Mouse (Mus musculus) liver, embryonic 15.5 days (tissue): ENCODE results near the gene Insr. TPM values are rescaled to one million over a fixed set of nuclear protein-coding genes. Genes with fewer than 3 reads are reported as not detected.

Experiments used
- ATAC-seq: fragments of 200-750 bp; cut with Nextera tagmentation; 2 replicates; pipeline ENCODE4 v1.8.0; 2017; ENCODE audit warnings: moderate number of reproducible peaks, mild to moderate bottlenecking, moderate library complexity; ENCODE audit not compliant: insufficient read depth
- H3K27ac ChIP-seq: fragments of 300-500 bp; sonication (generic); replicated peaks from 2 replicates; pipeline ENCODE4 v1.5.1; 2015; ENCODE audit warnings: mild to moderate bottlenecking, inconsistent platforms
- H3K27me3 ChIP-seq: fragments of 300-500 bp; sonication (generic); 2 replicates; pipeline ENCODE4 v1.6.1; 2015; ENCODE audit warnings: mild to moderate bottlenecking, inconsistent platforms
- H3K36me3 ChIP-seq: fragments of 300-500 bp; sonication (generic); replicated peaks from 2 replicates; pipeline ENCODE4 v1.6.1; 2015; ENCODE audit warnings: moderate library complexity, mild to moderate bottlenecking, inconsistent platforms
- H3K4me1 ChIP-seq: fragments of 300-500 bp; sonication (generic); replicated peaks from 2 replicates; pipeline ENCODE4 v1.6.1; 2015; ENCODE audit warnings: inconsistent platforms
- H3K4me2 ChIP-seq: fragments of 300-500 bp; sonication (generic); 2 replicates; pipeline ENCODE4 v1.6.1; 2015; ENCODE audit warnings: moderate library complexity, mild to moderate bottlenecking, inconsistent platforms
- H3K4me3 ChIP-seq: fragments of 300-500 bp; sonication (generic); replicated peaks from 2 replicates; pipeline ENCODE4 v1.5.1; 2015; ENCODE audit warnings: mild to moderate bottlenecking, inconsistent platforms
- H3K9ac ChIP-seq: fragments of 300-500 bp; sonication (generic); 2 replicates; pipeline ENCODE4 v1.6.1; 2015; ENCODE audit warnings: moderate library complexity, mild to moderate bottlenecking, inconsistent platforms
- H3K9me3 ChIP-seq: fragments of 300-500 bp; sonication (generic); replicated peaks from 2 replicates; pipeline ENCODE4 v1.6.1; 2016; ENCODE audit warnings: inconsistent platforms
- WGBS: fragments of 180-500 bp; shearing (Covaris S2); methylation state at CpG from one replicate; pipeline ENCODE4 v1.1.7; 2015; ENCODE audit warnings: mixed read lengths; ENCODE audit not compliant: insufficient replicate concordance; 5-methylcytosine and 5-hydroxymethylcytosine counted together
- polyA plus RNA-seq: library from polyadenylated mRNA; unstranded; fragments of >200 nt; fragmentation: Nextera tagmentation; extraction: Ambion mirVana; gene quantifications from 2 replicates; pipeline ENCODE4 v1.2.1, GENCODE M21; 2015

Gene Insr
- polyA plus RNA-seq, 1 experiment from 2014 or later: 20.5 TPM

- no peak for ATAC-seq
- Histone ChIP-seq H3K4me2 (no peak overlapping the region), H3K27me3 (no peaks in the 10 kb centered on the region), H3K36me3 (0 out of 2 replicates have a peak, but pooled peaks cover 3% of the 10 kb centered on the region), H3K9me3 (no peaks in the 10 kb centered on the region), H3K4me3 (no peak overlapping the region), H3K4me1 (peaks cover 49% of the 10 kb centered on the region), H3K9ac (no peak overlapping the region), H3K27ac (no peak overlapping the region)
- 65% methylated on average over 5 of the region's 5 CpGs for WGBS
Measured at GRCm38 (mm10) chr8:3275189-3275588, 4.2 kb downstream of the Insr start.

- Histone ChIP-seq H3K27ac (no peak overlapping the region), H3K27me3 (no peaks in the 10 kb centered on the region), H3K4me1 (peaks cover 41% of the 10 kb centered on the region), H3K4me2 (no peak overlapping the region), H3K36me3 (peaks cover 3% of the 10 kb centered on the region; the same call in 1 of the 2 replicates), H3K4me3 (no peak overlapping the region), H3K9me3 (no peaks in the 10 kb centered on the region), H3K9ac (no peak overlapping the region)
- WGBS: 86% methylated on average over 3 of the region's 3 CpGs
- no peak for ATAC-seq
Measured at GRCm38 (mm10) chr8:3273799-3274198, 5.6 kb downstream of the Insr start.

GRCm38 (mm10) chr8:3267449-3267761 lies 12.0 kb downstream of the Insr start:
- H3K9ac ChIP-seq: no peak overlapping the region
- no peaks in the 10 kb centered on the region for H3K27me3 ChIP-seq
- 0 out of 2 replicates have a peak, but pooled peaks have one; percentile 14 for ATAC-seq
- no peak overlapping the region for H3K4me3 ChIP-seq
- no peaks in the 10 kb centered on the region for H3K9me3 ChIP-seq
- no peak overlapping the region for H3K27ac ChIP-seq
- H3K36me3 ChIP-seq: peaks cover 6% of the 10 kb centered on the region; the same call in 1 of the 2 replicates
- WGBS: 20% methylated on average over 3 of the region's 3 CpGs
- H3K4me2 ChIP-seq: no peak overlapping the region
- H3K4me1 ChIP-seq: peaks cover 30% of the 10 kb centered on the region

GRCm38 (mm10) chr8:3266686-3267448 lies 12.6 kb downstream of the Insr start:
- Histone ChIP-seq H3K4me2 (no peak overlapping the region), H3K4me1 (peaks cover 32% of the 10 kb centered on the region), H3K27ac (0 out of 2 replicates have a peak overlapping the region, but pooled peaks have one; percentile 16), H3K9me3 (no peaks in the 10 kb centered on the region), H3K9ac (no peak overlapping the region), H3K4me3 (no peak overlapping the region), H3K27me3 (no peaks in the 10 kb centered on the region), H3K36me3 (peaks cover 6% of the 10 kb centered on the region; the same call in 1 of the 2 replicates)
- WGBS: 45% methylated on average over 6 of the region's 6 CpGs
- 0 out of 2 replicates have a peak, but pooled peaks have one; percentile 26 for ATAC-seq

GRCm38 (mm10) chr8:3265182-3265581 lies 14.2 kb downstream of the Insr start:
- Histone ChIP-seq H3K27ac (no peak overlapping the region), H3K9ac (no peak overlapping the region), H3K9me3 (no peaks in the 10 kb centered on the region), H3K4me3 (no peak overlapping the region), H3K4me1 (peaks cover 45% of the 10 kb centered on the region), H3K4me2 (no peak overlapping the region), H3K27me3 (no peaks in the 10 kb centered on the region), H3K36me3 (peaks cover 6% of the 10 kb centered on the region; the same call in 1 of the 2 replicates)
- no peak for ATAC-seq
- 60% methylated on average over 3 of the region's 3 CpGs for WGBS

- H3K4me1 ChIP-seq: peaks cover 47% of the 10 kb centered on the region
Measured at GRCm38 (mm10) chr8:3262779-3263178, 16.6 kb downstream of the Insr start.

GRCm38 (mm10) chr8:3261101-3261500 lies 18.3 kb downstream of the Insr start:
- ATAC-seq: no peak
- no peak overlapping the region for H3K4me2 ChIP-seq
- WGBS: 79% methylated on average over 5 of the region's 5 CpGs

More at GRCm38 (mm10) chr8:3262779-3263178, 16.6 kb downstream of the Insr start:
- Histone ChIP-seq H3K27ac (no peak overlapping the region), H3K4me2 (no peak overlapping the region), H3K27me3 (no peaks in the 10 kb centered on the region), H3K4me3 (no peak overlapping the region), H3K9me3 (no peaks in the 10 kb centered on the region), H3K9ac (no peak overlapping the region), H3K36me3 (peaks cover 23% of the 10 kb centered on the region)
- ATAC-seq: no peak
- 63% methylated on average over 3 of the region's 3 CpGs for WGBS

GRCm38 (mm10) chr8:3260127-3260811 lies 19.1 kb downstream of the Insr start:
- Histone ChIP-seq H3K27me3 (no peaks in the 10 kb centered on the region), H3K36me3 (peaks cover 25% of the 10 kb centered on the region), H3K9ac (no peak overlapping the region), H3K27ac (0 out of 2 replicates have a peak overlapping the region, but pooled peaks have one; percentile 3), H3K4me3 (no peak overlapping the region), H3K4me2 (no peak overlapping the region), H3K9me3 (no peaks in the 10 kb centered on the region), H3K4me1 (peaks cover 37% of the 10 kb centered on the region)
- 24% methylated on average over 9 of the region's 9 CpGs for WGBS
- no peak for ATAC-seq

More at GRCm38 (mm10) chr8:3261101-3261500, 18.3 kb downstream of the Insr start:
- Histone ChIP-seq H3K9me3 (no peaks in the 10 kb centered on the region), H3K9ac (no peak overlapping the region), H3K27me3 (no peaks in the 10 kb centered on the region), H3K4me3 (no peak overlapping the region), H3K36me3 (peaks cover 25% of the 10 kb centered on the region), H3K27ac (peak overlapping the region; percentile 41; the same call in 1 of the 2 replicates), H3K4me1 (peaks cover 34% of the 10 kb centered on the region)

GRCm38 (mm10) chr8:3256147-3256940 lies 23.1 kb downstream of the Insr start:
- peak; percentile 64 for ATAC-seq

GRCm38 (mm10) chr8:3255321-3255720 lies 24.1 kb downstream of the Insr start:
- H3K36me3 ChIP-seq: peaks cover 35% of the 10 kb centered on the region
- ATAC-seq: no peak
- no peaks in the 10 kb centered on the region for H3K9me3 ChIP-seq
- H3K27me3 ChIP-seq: no peaks in the 10 kb centered on the region
- no peak overlapping the region for H3K4me2 ChIP-seq
- WGBS: 47% methylated on average over 1 of the region's 1 CpGs
- no peak overlapping the region for H3K9ac ChIP-seq
- peaks cover 32% of the 10 kb centered on the region for H3K4me1 ChIP-seq
- H3K4me3 ChIP-seq: no peak overlapping the region
- H3K27ac ChIP-seq: peak overlapping the region; percentile 68; the same call in 1 of the 2 replicates

More at GRCm38 (mm10) chr8:3256147-3256940, 23.1 kb downstream of the Insr start:
- peaks cover 40% of the 10 kb centered on the region for H3K4me1 ChIP-seq
- H3K9ac ChIP-seq: no peak overlapping the region
- H3K36me3 ChIP-seq: peaks cover 38% of the 10 kb centered on the region
- H3K27me3 ChIP-seq: no peaks in the 10 kb centered on the region
- no peak overlapping the region for H3K4me2 ChIP-seq
- H3K27ac ChIP-seq: peak overlapping the region; percentile 68
- H3K9me3 ChIP-seq: no peaks in the 10 kb centered on the region
- 67% methylated on average over 5 of the region's 5 CpGs for WGBS
- H3K4me3 ChIP-seq: no peak overlapping the region
